Mouse (Mus musculus): Measurements from ENCODE around the gene Gm13277.
"Not testable (repeated sequence)": the region's sequence is repeated elsewhere in the genome, so short reads cannot be mapped to it uniquely, and the experiment has no call there.

Gene Gm13277

DNA sequence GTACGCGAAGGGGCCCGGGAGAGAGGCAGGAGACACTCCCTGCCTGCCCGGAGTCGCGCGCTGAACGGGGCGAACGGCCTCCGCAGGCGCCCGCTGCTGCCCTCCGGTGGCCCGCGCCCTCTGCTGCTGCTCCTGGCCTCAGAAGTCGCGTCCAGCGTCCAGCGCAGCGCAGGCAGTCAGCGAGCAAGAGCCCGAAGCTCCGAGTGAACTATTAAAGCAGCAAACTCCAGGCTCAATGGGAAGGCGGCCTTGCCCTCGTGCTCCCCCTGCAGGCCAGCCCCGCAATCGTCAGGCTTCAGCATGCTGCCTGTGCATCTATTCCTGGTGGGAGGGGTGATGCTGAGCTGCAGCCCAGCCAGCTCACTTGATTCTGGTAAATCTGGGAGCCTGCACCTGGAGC is 2.8 kb downstream of the Gm13277 start, which contains the start of gene Gm13278:
TSS of gene Gm13278 (plus strand) at position 301 of the 400 bp plus-strand sequence.
- DNase-seq, result not testable (repeated sequence)

DNA sequence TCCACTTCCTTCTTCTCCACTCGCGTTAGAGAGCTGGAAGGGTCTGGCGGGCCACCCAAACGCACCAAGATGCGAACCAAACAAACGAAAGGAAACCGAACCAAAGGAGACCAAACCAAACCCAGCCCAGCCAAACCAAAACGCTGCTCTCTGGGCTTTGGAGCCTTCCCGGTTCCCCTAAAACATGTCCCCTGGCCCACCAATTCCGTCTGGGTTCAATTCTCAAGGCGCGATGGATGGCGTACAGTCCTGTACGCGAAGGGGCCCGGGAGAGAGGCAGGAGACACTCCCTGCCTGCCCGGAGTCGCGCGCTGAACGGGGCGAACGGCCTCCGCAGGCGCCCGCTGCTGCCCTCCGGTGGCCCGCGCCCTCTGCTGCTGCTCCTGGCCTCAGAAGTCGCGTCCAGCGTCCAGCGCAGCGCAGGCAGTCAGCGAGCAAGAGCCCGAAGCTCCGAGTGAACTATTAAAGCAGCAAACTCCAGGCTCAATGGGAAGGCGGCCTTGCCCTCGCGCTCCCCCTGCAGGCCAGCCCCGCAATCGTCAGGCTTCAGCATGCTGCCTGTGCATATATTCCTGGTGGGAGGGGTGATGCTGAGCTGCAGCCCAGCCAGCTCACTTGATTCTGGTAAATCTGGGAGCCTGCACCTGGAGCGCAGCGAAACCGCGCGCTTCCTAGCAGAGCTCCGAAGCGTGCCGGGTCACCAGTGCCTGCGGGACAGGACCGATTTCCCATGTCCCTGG is 5.7 kb downstream of the Gm13277 start, which contains the start of gene Gm13275:
TSS of gene Gm13275 (plus strand) at position 552 of the 740 bp plus-strand sequence.
- DNase-seq, result peak; percentile 85

DNA sequence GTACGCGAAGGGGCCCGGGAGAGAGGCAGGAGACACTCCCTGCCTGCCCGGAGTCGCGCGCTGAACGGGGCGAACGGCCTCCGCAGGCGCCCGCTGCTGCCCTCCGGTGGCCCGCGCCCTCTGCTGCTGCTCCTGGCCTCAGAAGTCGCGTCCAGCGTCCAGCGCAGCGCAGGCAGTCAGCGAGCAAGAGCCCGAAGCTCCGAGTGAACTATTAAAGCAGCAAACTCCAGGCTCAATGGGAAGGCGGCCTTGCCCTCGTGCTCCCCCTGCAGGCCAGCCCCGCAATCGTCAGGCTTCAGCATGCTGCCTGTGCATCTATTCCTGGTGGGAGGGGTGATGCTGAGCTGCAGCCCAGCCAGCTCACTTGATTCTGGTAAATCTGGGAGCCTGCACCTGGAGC is 8.7 kb downstream of the Gm13277 start, which contains the start of gene Gm13279:
TSS of gene Gm13279 (plus strand) at position 301 of the 400 bp plus-strand sequence.
- DNase-seq, result not testable (repeated sequence)

DNA sequence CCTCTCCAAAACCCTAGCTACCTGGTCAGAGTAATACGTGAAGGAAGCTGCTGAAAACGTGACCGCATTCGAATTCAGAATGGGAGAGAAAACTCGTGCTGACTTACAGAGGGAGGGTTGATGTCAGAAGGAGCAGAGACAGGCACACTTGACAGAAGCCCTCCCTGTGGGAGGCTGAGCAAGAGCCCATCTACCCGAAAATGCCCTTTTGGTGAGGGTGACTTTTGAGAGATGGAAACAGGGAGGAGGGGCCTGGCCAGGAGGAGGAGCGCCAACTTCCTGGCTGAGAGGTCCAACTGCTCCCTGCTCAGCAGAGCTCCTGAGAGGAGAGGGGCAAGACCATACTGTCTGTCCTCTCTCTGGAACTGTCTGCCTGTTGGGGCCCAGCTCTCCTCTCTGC is 10.9 kb downstream of the Gm13277 start, which contains the start of gene Gm13285:
TSS of gene Gm13285 (plus strand) at position 301 of the 400 bp plus-strand sequence.
- DNase-seq, result not testable (repeated sequence)

DNA sequence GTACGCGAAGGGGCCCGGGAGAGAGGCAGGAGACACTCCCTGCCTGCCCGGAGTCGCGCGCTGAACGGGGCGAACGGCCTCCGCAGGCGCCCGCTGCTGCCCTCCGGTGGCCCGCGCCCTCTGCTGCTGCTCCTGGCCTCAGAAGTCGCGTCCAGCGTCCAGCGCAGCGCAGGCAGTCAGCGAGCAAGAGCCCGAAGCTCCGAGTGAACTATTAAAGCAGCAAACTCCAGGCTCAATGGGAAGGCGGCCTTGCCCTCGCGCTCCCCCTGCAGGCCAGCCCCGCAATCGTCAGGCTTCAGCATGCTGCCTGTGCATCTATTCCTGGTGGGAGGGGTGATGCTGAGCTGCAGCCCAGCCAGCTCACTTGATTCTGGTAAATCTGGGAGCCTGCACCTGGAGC is 14.5 kb downstream of the Gm13277 start, which contains the start of gene Gm13287:
TSS of gene Gm13287 (plus strand) at position 301 of the 400 bp plus-strand sequence.
- DNase-seq, result not testable (repeated sequence)

DNA sequence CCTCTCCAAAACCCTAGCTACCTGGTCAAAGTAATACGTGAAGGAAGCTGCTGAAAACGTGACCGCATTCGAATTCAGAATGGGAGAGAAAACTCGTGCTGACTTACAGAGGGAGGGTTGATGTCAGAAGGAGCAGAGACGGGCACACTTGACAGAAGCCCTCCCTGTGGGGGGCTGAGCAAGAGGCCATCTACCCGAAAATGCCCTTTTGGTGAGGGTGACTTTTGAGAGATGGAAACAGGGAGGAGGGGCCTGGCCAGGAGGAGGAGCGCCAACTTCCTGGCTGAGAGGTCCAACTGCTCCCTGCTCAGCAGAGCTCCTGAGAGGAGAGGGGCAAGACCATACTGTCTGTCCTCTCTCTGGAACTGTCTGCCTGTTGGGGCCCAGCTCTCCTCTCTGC is 16.8 kb downstream of the Gm13277 start, which contains the start of gene Gm13288:
TSS of gene Gm13288 (plus strand) at position 301 of the 400 bp plus-strand sequence.
- not testable (repeated sequence) for DNase-seq

DNA sequence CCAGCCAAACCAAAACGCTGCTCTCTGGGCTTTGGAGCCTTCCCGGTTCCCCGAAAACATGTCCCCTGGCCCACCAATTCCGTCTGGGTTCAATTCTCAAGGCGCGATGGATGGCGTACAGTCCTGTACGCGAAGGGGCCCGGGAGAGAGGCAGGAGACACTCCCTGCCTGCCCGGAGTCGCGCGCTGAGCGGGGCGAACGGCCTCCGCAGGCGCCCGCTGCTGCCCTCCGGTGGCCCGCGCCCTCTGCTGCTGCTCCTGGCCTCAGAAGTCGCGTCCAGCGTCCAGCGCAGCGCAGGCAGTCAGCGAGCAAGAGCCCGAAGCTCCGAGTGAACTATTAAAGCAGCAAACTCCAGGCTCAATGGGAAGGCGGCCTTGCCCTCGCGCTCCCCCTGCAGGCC is 17.3 kb downstream of the Gm13277 start:
- not testable (repeated sequence) for DNase-seq

DNA sequence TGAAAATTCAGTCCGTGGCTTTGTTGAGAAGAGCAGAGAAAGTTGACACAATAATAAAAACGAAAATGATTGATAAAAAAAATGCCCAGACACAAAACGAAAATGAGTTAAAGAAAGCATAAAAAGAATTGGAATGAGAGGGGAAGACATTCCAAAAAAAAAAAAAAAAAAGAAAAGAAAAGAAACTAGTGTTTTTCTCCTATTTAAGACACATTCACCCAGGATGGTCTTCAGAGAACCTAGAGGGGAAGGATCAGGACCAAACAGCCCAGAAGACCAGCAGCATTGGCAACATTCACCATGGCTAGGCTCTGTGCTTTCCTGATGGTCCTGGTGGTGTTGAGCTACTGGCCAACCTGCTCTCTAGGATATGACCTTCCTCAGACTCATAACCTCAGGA is 27.5 kb downstream of the Gm13277 start, which contains the start of gene Ifna7:
TSS of gene Ifna7 (plus strand) at position 301 of the 400 bp plus-strand sequence.
- DNase-seq, result no peak

DNA sequence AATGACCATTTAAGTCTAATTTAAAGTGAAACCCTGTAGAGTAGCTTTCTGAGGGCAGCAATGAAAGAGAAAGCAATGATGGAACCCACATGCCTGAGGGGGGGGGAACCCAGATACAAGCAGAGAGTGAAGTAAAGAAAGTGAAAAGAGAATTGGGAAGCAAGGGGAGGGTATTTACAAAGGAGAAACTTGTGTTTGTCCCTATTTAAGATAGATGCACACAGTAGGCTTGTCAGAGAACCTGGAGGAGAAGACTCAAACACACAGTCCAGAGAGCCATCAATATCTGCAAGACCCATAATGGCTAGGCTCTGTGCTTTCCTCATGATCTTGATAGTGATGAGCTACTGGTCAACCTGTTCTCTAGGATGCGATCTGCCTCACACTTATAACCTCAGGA is 31.2 kb downstream of the Gm13277 start, which contains the start of gene Ifna11:
TSS of gene Ifna11 (plus strand) at position 301 of the 400 bp plus-strand sequence.
- no peak for DNase-seq

DNA sequence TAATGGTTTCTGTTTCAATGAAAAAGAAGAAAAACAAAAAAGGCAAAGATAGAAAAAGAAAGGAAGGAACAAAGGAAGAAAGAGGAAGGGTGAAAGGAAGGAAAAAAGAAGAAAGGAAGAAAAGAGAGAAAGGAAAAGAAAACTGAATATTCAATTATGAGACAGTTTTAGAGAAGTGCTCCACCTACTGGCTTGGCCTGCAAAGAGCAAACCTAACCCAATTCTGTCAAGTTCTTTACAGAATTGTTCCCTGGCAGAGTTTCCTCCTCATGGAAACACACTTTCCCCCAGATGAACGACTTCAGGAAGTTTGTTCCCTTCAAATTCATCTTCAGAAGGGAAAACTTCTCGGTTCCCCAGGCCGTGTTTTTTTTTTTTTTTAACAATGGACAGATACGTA is 34.6 kb downstream of the Gm13277 start:
- DNase-seq, result no peak

DNA sequence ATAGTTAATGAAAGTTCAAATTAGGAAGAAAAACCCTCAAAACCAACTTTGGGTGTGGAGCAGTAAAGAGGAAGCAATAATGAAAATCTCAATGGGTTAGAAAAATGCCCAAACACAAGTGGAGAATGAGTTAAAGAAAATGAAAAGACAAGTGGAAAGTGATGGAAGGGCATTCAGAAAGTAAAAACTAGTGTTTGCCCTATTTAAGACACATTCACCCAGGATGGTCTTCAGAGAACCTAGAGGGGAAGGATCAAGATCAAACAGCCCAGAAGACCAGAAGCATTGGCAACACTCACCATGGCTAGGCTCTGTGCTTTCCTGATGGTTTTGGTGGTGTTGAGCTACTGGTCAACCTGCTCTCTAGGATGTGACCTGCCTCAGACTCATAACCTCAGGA is 38.7 kb downstream of the Gm13277 start, which contains the start of gene Ifna6:
TSS of gene Ifna6 (plus strand) at position 301 of the 400 bp plus-strand sequence.
- not testable (repeated sequence) for DNase-seq

DNA sequence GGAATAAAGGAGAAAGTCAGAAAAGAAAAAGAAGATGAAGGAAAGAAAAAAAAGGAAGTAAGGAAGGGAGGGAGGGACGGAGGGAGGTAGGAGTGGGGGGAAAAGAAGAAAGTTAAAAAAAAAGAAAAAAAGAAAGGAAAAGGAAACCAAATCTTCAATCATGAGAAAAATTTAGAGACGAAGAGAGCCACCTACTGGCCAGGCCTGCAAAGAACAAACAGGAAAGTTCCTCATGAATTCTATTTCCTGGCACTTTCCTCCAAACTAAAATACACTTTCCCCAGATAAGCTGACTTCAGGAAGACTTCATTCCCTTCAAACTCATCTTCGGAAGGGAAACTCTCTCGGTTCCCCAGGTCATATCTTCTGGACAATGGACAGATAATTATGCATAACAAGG is 42.1 kb downstream of the Gm13277 start:
- no peak for DNase-seq

DNA sequence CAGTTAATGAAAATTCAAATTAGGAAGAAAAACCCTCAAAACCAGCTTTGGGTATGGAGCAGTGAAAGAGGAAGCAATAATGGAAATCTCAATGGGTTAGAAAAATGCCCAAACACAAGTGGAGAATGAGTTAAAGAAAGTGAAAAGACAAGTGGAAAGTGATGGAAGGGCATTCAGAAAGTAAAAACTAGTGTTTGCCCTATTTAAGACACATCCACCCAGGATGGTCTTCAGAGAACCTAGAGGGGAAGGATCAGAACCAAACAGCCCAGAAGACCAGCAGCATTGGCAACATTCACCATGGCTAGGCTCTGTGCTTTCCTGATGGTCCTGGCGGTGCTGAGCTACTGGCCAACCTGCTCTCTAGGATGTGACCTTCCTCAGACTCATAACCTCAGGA is 46.8 kb downstream of the Gm13277 start, which contains the start of gene Ifna5:
TSS of gene Ifna5 (plus strand) at position 301 of the 400 bp plus-strand sequence.
- DNase-seq, result not testable (repeated sequence)

All from cerebellum, adult 8-10 months (tissue).